Mouse (Mus musculus): ENCODE results near the gene Chka. TPM values are rescaled to one million over a fixed set of nuclear protein-coding genes. Genes with fewer than 3 reads are reported as not detected.

The Chka gene
- total RNA-seq, 2 experiments from 2014 or later, result 96.7 to 120 TPM

- no peak overlapping the region for H3K27ac ChIP-seq
- intact Hi-C loops (cut with DNase I), result no loop called here
- no peak for DNase-seq (ENCODE audit: extremely low spot score in 1 of 2, low spot score in 2 of 2)
- TF ChIP-seq CTCF (IDR thresholded peaks at IDR 0.05), result no peak
- no peak overlapping the region for H3K4me3 ChIP-seq
These were observed 3.3 kb upstream of the Chka start for GRCm38 (mm10) chr19:3848207-3848808.

GRCm38 (mm10) chr19:3849251-3849650, 2.3 kb upstream of the Chka start:
- Histone ChIP-seq H3K27ac (no peak overlapping the region), H3K4me3 (no peak overlapping the region)
- intact Hi-C loops (cut with DNase I), result no loop called here
- no peak for TF ChIP-seq CTCF (IDR thresholded peaks at IDR 0.05)
- DNase-seq (ENCODE audit: extremely low spot score in 1 of 2, low spot score in 2 of 2), result no peak

- DNase-seq (ENCODE audit: extremely low spot score in 1 of 2, low spot score in 2 of 2), result no peak
- intact Hi-C loops (cut with DNase I), result loop anchor here (5.0 kb wide), 1 partner anchor 57 kb away; the partner anchor contains the start of gene Tcirg1
- Histone ChIP-seq H3K27ac (no peak overlapping the region), H3K4me3 (no peak overlapping the region)
- TF ChIP-seq CTCF (IDR thresholded peaks at IDR 0.05), result no peak
These were observed 1.5 kb upstream of the Chka start for GRCm38 (mm10) chr19:3850076-3850475.

GRCm38 (mm10) chr19:3850847-3851469, 615 bp upstream of the Chka start:
- TF ChIP-seq CTCF (IDR thresholded peaks at IDR 0.05), result no peak
- Histone ChIP-seq H3K4me3 (peak overlapping the region; percentile 83), H3K27ac (peak overlapping the region; percentile 82)
- intact Hi-C loops (cut with DNase I), result loop anchor here (5.0 kb wide), 1 partner anchor 56 kb away; the partner anchor contains the start of gene Tcirg1
- DNase-seq (ENCODE audit: extremely low spot score in 1 of 2, low spot score in 2 of 2), result peak; percentile 16 to 20

GRCm38 (mm10) chr19:3851979-3852681, 557 bp downstream of the Chka start:
- Histone ChIP-seq H3K27ac (peak overlapping the region; percentile 97), H3K4me3 (peak overlapping the region; percentile 83)
- intact Hi-C loops (cut with DNase I), result loop anchor here (5.0 kb wide), 1 partner anchor 55 kb away; the partner anchor contains the start of gene Tcirg1
- no peak; the same call in 1 of the 2 replicates for TF ChIP-seq CTCF (IDR thresholded peaks at IDR 0.05)
- DNase-seq (ENCODE audit: extremely low spot score in 1 of 2, low spot score in 2 of 2), result peak; percentile 43 to 57

DNA sequence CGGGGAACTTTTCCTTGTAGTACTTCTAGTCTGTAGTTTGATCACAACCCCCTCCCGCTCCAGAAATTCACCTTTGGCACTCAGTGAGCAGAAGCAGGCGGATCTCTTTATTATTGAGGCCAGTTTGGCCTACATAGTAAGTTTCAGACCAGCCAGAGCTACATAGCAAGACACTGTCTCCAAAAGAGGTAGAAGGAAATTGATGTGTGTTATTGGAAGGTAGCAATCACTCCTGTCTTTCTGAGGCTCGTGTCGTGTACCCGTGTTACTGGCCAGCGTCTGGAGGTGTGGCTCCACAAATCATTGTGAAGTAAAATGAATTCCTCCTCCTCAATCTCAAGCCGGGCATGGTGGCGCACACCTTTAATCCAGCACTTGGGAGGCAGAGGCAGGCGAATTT, 1.5 kb downstream of the Chka start:
- intact Hi-C loops (cut with DNase I), result loop anchor here (5.0 kb wide), 1 partner anchor 54 kb away; the partner anchor contains the start of gene Tcirg1
- no peak for TF ChIP-seq CTCF (IDR thresholded peaks at IDR 0.05)
- DNase-seq (ENCODE audit: extremely low spot score in 1 of 2, low spot score in 2 of 2), result no peak
- no peak overlapping the region for H3K27ac ChIP-seq
- peak overlapping the region; percentile 83 for H3K4me3 ChIP-seq

DNA sequence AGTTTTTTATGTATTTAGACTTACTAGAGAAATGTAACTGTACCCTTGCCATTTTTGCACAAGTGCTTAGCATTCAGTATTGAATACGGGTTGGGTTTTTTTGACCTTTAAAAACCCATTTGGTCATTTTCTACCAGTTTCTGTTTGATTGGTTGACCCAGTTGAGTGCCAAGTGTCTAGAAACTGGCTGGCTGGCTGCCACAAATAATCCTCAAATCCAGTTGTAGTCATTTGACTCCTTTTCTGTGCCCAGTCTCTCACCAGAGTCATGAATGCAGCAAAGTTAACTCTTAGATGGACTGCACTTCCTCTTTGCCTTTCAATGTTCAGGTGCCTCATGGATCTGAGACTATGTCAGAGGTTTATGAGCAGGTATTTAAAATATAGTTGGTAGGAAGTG, 2.3 kb downstream of the Chka start:
- no peak overlapping the region for H3K27ac ChIP-seq
- no peak overlapping the region for H3K4me3 ChIP-seq
- TF ChIP-seq CTCF (IDR thresholded peaks at IDR 0.05), result no peak
- intact Hi-C loops (cut with DNase I), result loop anchor here (5.0 kb wide), 1 partner anchor 53 kb away; the partner anchor contains the start of gene Tcirg1
- no peak for DNase-seq (ENCODE audit: extremely low spot score in 1 of 2, low spot score in 2 of 2)

- TF ChIP-seq CTCF (IDR thresholded peaks at IDR 0.05), result no peak
- no peak for DNase-seq (ENCODE audit: extremely low spot score in 1 of 2, low spot score in 2 of 2)
- no peak overlapping the region; the same call in 1 of the 2 replicates for H3K4me3 ChIP-seq
- H3K27ac ChIP-seq, result peak overlapping the region; percentile 33; the same call in 1 of the 2 replicates
- intact Hi-C loops (cut with DNase I), result no loop called here
These were observed 3.5 kb downstream of the Chka start for GRCm38 (mm10) chr19:3855091-3855490.

DNA sequence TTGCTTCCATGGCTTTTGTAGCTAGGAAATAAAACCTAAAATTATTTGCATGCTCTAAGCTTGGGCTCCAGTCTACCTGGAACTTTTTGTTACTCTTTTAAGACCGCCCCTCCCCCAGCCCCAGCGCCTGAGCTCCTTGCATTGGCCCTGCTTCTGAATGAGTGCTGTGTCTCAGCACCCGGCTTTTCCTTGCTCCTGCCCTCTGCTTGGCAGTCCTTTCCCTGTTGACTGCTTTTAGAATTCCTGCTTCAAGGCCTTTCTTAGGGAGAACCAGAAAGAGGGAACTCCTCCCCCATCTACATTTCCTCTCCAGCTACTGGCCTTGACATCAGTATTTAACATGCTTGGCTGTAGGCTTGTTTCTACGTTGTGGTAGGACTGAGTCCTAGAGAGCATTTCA, 4.0 kb downstream of the Chka start:
- H3K4me3 ChIP-seq, result no peak overlapping the region; the same call in 1 of the 2 replicates
- intact Hi-C loops (cut with DNase I), result no loop called here
- peak; percentile 21 to 28 for DNase-seq (ENCODE audit: extremely low spot score in 1 of 2, low spot score in 2 of 2)
- H3K27ac ChIP-seq, result peak overlapping the region; percentile 42
- no peak for TF ChIP-seq CTCF (IDR thresholded peaks at IDR 0.05)

GRCm38 (mm10) chr19:3857220-3857619, 5.6 kb downstream of the Chka start:
- no peak for TF ChIP-seq CTCF (IDR thresholded peaks at IDR 0.05)
- intact Hi-C loops (cut with DNase I), result no loop called here

GRCm38 (mm10) chr19:3862713-3863112, 11.1 kb downstream of the Chka start:
- DNase-seq (ENCODE audit: extremely low spot score in 1 of 2, low spot score in 2 of 2), result no peak
- H3K4me3 ChIP-seq, result no peak overlapping the region
- TF ChIP-seq CTCF (IDR thresholded peaks at IDR 0.05), result no peak
- H3K27ac ChIP-seq, result no peak overlapping the region
- intact Hi-C loops (cut with DNase I), result no loop called here

More at GRCm38 (mm10) chr19:3857220-3857619, 5.6 kb downstream of the Chka start:
- H3K27ac ChIP-seq, result no peak overlapping the region
- no peak overlapping the region for H3K4me3 ChIP-seq
- no peak for DNase-seq (ENCODE audit: extremely low spot score in 1 of 2, low spot score in 2 of 2)

DNA sequence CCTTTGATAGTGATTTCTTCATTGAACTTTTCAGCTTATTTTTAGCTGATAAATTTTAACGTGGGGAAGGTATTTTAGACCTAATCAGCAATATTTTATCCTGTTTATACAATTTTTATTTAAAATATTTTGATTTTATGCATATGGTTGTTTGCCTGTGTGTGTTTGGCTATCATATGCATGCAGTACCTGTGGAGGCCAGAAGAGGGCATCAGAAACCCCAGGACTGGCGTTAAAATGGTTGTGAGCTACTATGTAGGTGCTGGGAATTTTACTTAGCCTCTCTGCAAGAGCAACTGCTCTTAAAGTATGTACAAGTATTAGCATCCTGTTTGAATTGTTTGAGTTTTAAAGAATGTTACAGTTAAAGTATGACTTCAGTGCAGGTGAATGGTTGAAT, 13.4 kb downstream of the Chka start:
- Histone ChIP-seq H3K4me3 (no peak overlapping the region), H3K27ac (no peak overlapping the region)
- TF ChIP-seq CTCF (IDR thresholded peaks at IDR 0.05), result peak; percentile 50
- DNase-seq (ENCODE audit: extremely low spot score in 1 of 2, low spot score in 2 of 2), result no peak
- intact Hi-C loops (cut with DNase I), result no loop called here
